Mouse (Mus musculus): ENCODE data around the gene Glipr1l2.
"Not testable (repeated sequence)": the region's sequence is repeated elsewhere in the genome, so short reads cannot be mapped to it uniquely, and the experiment has no call there.

Glipr1l2 gene

DNA sequence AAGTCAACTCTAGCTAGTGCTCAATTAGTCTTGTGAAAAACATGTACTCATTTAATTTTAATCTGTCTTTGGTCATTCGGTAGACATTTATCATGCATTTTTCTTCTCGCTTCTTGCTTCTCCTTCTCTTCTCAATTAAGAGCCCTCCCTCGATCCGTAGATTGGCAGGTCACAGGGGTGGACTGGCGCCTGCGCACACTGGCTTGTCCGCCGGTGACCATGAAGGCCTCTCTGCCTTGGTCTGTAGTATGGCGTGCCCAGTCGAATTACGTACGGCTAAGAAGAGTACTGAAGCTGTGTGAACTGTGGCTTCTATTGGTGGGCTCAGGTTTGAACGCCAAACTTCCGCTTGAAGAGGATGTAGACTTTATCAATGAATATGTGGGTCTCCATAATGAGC lies at the start of gene Glipr1l2:
Gene Glipr1l2, plus strand, starts transcription at position 198 of the 400 bp plus-strand sequence.
- DNase-seq: no peak

DNA sequence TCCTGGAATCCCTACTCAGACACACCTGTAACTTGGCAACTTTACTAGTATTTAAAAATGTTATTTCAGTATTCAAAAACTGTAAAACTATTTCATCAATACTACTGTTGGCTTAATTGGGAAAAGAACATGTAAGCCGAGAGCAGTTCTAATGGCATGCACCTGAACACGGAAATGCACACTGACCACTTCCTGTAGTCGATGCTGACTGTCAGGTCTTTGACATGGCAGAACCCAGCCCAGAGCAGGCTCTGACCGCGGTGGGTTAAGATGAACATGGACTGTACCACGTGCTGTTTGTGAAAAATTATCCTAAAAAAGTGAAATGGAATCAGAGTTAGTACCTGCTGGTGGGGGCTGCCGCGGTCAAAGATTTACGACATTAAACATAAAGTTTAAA lies 39.6 kb upstream of the Glipr1l2 start:
- DNase-seq: not testable (repeated sequence)

- peak; percentile 18 for DNase-seq
These were observed 38.9 kb upstream of the Glipr1l2 start for GRCm38 (mm10) chr10:112044283-112044682.

DNA sequence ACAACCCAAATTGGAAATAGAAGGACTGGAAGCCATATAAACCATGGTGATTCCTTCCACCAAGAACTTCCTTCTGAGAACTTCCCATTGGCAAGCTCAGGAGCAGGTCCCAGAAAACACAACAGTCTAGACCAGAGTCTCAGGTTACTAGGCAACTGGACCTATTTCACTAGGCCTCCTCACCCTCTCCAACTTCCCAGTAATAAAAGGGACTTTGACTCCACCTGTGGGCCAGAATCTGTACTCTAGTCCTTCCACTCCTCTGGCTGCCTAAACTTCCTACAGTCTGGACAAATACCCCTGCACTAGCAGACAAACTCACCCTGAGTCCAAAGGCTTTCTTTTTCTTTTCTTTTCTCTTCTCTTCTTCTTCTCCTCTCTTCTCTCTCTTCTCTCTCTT lies 31.9 kb upstream of the Glipr1l2 start:
- DNase-seq: no peak

DNA sequence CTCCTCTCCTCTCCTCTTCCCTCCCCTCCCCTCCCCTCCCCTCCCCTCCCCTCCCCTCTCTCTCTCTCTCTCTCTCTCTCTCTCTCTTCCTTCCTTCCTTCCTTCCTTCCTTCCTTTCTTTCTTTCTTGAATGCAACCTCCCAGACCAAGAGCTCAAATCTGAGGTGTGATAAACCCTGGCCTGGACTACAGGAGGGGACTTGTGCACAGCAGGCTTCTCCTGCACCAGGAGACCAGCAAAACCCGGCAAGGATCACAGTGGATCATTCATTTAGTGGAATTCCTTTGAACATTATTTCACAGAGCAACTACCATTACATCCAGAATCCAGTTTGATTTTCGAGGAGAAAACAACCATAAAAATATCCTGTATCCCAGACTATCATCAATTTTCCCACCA lies 31.2 kb upstream of the Glipr1l2 start:
- peak; percentile 6 for DNase-seq

DNA sequence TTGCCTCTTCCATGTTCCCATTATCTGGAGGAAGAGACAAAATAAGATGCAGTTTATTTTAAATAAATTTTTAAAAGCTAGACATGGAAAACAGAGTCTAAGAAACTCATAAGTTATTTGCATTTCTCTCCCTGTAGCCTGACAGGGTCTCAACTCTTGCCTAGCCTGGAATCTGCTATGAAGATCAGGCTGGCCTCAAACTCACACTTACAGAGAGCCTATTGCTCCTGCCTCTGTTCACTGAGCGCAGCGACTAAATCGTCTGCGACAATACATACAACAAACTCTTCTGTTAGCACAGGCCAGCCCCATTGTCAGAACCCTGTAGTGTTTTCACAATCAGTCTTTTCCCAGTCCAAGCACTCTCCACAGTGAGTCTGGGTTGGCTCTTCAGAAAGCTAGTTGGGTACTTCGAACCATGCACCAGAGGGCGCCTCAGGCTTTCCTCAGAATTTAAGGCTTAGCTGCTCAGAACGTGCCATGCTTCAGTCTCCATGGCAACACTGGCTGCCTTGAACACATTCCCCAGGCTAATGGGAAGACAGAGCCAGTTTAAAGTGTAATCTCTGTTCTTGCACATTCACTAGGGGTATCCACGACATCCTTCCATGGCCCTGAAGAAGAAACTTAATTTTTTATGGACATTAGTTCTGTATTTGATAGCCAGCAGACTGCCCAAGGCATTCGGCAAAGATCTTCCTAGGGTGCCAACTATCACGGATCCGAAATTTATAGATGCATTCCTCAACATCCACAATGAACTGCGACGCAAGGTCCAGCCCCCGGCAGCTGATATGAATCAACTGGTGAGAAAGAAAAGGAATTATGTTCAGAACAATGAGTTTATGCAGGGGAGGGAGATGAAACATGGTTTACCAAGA lies 23.2 kb upstream of the Glipr1l2 start, which contains the start of gene Glipr1l1:
Gene Glipr1l1, plus strand, starts transcription at position 488 of the 881 bp plus-strand sequence.
- DNase-seq: peak; percentile 6

DNA sequence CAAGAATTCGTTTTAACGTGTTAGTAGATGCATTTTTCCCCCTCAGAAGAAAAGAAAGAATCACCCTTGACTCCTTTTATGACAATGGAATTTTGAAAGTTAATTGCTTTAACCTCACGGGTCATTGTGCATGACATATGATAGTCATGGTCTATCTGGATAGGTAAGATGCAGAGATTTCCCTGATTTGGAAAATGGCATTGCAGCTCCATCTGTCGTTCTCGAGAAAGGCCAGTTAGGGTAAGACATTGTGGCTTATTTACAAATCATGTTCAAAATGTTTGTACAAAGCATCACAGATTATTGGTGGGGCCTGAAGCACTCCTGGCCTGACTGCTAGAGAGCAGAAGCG lies 22.6 kb upstream of the Glipr1l2 start:
- DNase-seq: not testable (repeated sequence)

DNA sequence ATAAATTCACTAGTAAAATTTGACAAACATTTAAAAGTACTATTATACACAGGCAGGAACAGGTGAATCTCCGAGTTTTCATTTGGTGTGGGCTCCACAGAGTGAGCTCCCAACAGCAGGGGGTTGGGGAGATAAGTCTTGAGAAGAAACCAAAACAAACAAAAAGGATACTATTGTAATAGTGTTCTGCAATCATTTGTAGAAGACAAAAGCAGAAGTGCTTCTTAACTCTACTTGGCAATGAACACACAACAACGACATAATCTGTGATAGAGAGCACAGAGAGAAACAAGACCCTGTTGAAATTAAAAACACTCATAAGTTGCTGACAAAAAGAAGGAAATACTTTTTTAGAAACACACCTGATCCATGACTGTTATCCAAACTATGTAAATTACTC lies 3.1 kb upstream of the Glipr1l2 start:
- DNase-seq: no peak

DNA sequence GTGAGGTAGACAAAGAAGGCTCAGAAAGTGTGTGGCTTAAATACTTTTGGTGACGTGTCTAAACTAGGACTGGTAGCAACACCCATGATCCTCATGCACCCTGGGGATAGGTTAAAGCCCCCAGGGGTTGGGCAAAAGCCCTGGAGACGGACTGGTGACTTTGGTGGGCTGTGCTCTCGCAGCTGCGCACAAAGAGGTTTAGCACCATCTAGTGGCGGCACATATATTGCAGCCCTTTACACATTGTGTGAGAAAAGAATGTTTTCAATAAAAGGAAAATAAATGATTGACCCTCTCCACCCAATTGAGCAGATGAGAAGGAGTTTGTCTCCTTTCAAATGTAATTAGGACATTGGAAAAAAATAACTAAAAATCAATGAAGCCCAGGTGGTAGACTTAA lies 22.6 kb downstream of the Glipr1l2 start:
- DNase-seq: peak; percentile 61

GRCm38 (mm10) chr10:112110401-112110800 lies 27.2 kb downstream of the Glipr1l2 start:
- no peak for DNase-seq

DNA sequence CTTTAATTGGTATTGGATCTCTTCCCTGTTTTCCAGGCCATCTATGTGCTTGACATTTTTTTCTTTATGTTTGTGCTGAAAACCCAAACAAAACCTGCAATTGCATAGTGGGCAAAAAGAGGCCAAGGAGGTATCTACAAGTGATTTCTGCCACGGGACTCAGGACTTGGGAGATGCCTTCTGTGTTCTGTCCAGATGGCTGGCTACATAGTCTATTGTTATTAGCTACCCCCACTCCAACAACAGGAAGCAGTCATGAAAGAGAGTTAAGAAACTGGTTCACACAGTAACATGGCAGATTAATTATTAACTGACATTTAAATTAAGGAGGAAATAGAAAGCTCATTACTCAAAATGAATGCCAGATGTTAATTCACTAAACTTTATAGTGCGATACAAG lies 41.9 kb downstream of the Glipr1l2 start:
- DNase-seq: not testable (repeated sequence)

DNA sequence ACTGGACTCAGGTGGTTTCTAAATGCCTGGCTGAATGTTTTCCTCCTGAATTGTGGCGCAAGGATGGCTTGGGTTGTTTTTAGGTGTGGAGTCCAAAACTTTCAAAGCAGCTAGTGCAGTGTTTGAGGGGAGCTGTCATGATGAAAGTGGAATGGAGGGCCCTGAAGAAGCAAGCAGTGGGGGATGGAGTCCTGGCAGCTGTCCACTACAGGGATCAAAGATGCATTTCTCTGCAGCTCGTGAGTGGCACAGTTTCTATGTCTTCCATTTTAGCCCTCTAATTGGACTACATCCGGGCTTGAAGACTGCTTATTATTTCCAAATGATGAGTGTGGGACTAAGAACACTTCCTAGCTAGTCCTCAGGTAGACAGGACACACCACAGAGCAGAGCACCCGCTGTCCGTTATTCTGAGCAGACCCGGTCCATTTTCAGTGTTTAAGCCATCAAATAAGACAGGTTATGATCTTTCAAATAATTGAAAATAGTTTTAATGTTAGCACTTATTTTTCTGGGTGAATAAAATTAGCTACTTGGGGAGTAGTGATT lies 44.6 kb downstream of the Glipr1l2 start:
- not testable (repeated sequence) for DNase-seq

- no peak for DNase-seq
These were observed 49.0 kb downstream of the Glipr1l2 start for GRCm38 (mm10) chr10:112132194-112132593.

GRCm38 (mm10) chr10:112138050-112138870 lies 55.1 kb downstream of the Glipr1l2 start:
- DNase-seq: peak; percentile 27

DNA sequence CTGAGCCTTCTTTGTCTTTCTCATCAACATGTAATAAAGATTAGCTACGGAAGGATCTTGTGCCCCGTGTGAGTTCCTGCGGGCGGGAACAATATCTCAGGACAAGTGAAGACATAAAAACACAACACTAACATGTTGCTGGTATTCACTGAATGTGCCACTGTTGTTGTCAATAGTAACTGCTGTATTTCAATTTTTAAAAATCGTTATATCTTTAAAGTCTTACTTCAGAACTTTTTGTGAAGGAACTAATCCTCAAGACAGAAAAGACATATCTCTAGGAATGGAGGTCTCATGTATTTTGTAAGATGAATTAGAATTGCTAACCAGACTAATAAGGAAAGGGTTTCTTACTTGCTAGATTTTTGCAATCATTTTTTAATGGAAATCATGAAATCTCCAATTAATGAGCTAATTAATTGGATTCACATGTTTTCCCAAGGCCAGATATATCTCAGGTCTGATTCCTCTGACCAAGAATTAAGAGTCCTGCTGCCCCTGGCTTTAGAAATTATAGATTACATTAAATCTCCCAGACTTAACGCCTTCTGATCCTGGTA lies 55.8 kb downstream of the Glipr1l2 start:
- DNase-seq: no peak

- DNase-seq: no peak
These were observed 56.7 kb downstream of the Glipr1l2 start for GRCm38 (mm10) chr10:112139834-112140233.

Data from thymus, postnatal 14 days (tissue).